Mouse (Mus musculus) 416B (cell line): ENCODE data around the gene Shld2.
A peak's percentile ranks its signal among the peaks of the same experiment; 100 is the strongest.
"Not testable (repeated sequence)": the region's sequence is repeated elsewhere in the genome, so short reads cannot be mapped to it uniquely, and the experiment has no call there.

ENCODE experiments used
- DNase-seq: peaks from one replicate; pipeline ENCODE4 v3.0.0; 2011; ENCODE audit warnings: low read depth

Gene Shld2

DNA sequence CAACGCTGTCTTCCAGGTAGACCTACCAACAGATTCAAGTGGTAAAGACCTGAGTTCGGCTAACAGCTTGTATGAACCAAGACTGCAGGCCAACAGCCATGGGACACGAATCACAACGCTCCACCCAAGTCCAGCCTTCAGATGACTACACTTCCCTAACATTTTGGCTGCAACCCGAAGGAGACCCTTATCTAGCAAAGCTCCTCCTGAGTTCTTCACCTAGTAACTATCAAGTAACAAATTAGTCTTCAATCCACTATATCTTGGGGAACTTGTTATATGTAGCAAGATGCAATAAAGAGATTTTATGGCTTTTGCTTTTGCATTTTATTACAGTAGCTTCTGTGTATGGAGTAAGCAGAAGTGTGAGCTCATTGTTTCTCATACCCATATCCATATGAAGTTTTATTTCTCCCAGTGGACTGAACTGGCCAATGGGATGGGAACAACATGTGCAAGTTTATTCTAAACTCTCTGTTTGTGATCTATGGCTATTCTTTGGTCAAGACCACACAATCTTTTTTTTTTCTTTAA, 28.5 kb downstream of the Shld2 start:
- no peak for DNase-seq

DNA sequence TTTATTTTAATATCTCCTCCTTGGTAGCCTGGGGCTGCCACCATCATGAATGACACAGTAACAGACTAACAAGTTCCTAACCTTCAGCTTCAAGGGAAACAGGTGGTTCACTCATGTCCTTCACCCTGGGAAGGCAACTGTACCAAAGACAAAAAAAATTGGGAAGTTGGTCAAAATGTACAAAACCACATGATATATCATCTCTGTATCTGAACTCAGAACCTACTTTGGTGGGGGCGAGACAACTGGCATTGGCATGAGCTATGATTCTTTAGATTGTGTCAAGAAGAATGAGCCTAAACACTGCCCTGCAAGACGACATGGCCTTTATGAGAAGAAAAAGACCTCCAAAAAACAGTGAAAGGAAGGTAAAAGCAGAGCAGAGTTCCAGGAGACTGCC, 29.5 kb downstream of the Shld2 start:
- DNase-seq = peak; percentile 25

DNA sequence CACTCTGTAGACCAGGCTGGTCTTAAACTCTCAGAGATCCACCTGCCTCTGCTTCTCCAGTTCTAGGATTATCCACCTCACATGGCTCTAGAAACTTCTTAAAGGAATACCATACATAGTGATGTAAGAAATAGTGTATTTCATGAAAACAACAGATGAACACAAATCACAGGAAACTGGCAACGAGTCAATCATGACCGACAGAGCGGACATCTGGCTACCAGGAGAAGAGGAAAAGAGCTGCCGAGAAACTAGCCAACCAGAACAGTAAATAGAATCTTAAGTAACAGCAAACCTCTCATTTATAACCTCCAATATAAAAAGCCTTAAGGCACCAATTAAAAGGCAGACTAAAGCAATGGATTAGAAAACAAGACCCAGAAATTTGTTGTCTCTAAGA, 30.6 kb downstream of the Shld2 start:
- no peak for DNase-seq

DNA sequence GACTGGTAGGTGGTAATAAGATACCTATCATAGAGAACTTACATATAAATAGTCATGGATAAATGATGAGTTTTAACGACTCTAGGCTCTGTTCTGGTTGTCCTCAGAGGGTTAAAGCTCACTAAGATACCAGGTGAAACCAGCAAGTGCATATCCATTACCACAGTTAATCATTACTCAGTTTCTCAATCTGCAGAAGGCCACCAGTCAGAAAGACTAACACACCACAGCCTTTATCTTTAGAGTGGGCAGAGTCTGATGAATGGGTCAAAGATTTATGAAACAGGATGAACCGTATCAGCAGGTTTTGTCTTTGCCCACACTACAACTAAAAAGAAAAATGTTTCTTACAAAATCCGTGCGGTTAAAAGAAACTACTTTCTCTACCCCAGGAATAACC, 35.1 kb downstream of the Shld2 start:
- no peak for DNase-seq

DNA sequence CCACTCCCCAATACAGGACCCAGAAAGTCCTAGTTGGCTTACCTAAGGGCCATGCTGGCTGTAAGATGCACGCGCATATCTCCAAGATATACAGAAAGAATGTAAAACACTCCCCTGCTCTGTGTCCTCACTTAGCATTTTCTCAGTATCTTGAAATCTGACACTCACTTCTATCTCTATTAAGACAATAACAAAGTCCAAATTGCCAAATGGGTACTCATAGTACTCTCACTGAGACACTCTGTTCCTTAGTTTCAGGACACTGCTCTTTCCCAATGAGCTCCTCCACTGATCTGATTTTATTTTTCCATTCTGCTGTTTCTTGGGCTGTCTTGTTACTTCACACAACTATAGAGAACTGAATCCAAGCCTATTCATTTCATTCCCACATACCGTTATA, 36.2 kb downstream of the Shld2 start:
- DNase-seq = no peak

DNA sequence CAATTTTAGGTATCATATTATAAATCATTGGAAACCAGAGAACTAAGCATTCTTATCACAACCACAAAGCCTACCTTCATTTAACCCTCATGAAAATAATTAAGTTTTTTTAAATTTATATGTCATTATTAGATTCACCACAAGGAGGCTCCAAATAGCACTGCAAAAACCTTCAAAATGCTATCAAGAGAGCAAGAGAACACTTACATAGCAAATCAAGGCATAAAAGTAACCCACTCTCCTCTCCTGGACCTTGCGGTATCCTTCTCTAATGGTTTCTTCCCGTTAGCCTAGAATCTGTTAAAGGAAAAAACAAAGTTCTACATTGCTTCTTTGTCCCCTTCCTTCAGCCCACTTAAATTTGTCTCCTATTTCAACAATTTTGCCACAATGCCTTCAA, 37.0 kb downstream of the Shld2 start:
- peak; percentile 72 for DNase-seq

DNA sequence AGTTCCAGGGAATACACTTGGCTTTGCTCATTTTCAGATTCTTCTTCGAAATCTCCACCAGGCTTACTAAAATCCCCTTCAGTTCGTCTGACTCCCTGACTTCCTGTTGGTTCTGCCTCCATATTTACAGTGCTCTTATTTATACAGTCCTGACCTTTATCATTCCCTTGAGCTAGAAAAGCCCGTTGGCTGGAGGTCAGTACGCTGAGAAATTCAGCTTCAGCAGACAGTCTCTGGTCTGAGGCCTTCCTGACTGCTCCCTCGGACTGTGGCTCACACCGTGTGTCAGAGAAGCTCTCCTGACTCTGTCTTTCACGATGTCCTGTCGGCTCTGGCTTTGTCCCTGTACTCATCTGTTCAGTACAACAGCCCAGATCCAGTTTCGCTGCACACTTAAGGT, 42.2 kb downstream of the Shld2 start:
- no peak for DNase-seq

DNA sequence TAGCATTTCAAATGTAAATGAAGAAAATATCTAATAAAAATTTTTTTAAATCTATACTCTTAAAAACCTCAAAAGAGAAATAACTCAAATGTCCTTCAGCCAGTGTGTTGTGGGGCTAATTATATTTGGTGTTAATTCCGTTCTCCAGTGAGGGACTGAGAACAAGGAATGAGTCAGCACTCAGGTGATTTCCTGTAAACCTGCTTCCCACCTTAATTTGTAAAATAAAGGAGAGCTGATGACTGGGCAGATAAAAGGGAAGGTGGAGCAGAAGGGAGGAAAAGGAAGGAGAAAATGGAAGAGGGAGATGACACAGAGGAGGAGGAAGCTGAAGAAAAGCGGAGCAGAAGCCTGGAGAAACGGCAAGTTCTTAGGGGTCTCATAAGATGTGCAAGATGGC, 51.8 kb downstream of the Shld2 start:
- not testable (repeated sequence) for DNase-seq

DNA sequence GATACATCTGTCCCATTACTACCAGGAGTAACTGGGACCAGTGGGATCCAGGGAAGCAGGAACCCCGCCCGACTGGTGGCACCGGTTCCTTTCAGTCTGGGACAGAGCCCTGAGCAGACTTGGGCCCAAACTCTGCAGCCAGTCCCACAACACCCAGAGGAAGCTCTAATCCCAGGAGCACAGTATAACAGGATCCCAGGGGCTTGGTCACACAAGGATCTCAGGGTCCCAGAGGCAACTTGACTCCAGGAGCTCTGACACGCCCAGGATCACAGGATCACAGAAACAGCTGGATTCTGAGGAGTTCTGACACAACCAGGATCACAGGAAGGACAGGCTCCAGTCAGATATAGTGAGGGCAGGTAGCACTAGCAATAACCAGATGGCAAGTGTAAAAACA, 57.0 kb downstream of the Shld2 start:
- no peak for DNase-seq

DNA sequence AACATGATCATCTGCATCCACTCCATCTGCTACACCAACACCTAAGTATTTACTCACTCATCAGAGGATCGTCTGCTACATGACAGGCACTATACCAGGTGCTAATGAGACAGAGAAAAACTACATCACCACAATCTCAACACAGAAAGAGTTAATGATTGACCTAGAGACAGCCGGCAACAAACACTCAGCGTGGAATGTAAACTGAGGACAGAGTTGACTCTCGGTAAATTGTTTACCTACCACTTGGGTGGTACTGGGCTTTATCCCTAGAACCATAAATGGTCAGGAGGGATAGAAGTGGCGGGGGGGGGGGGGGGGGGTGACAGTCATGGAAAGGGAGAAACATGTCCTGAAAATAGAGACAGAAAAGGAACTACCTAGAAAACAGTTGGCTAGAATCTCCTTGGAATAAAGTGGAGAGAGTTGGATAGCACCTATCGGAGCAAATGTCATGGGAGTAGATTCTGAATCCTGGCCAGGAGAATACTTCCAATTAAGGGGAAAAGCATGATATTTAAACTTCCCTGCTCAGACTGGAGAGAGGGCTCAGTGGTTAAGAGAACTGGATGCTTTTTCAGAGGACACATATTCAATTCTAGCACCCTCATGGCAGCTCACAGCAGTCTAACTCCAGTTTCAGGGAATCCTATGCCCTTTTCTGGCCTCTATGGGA, 57.7 kb downstream of the Shld2 start:
- no peak for DNase-seq

DNA sequence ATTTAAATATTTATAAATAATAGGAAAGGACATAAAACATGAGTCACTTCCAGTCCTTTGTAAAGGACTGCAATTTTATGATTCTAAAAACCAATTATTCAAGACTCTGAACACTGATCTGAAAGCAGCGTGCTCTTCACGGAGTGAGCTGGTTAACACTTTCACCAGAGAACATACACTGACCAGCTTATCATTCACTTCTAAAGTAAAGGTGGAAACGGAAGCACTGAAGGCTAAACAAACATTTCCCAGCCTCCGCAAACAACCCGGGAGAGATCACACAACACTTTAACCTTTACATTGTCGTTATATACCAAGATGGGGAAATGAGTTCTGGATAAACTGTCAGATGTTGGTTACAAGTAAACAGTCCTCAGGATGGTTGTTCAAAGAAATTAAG, 69.6 kb downstream of the Shld2 start:
- no peak for DNase-seq

DNA sequence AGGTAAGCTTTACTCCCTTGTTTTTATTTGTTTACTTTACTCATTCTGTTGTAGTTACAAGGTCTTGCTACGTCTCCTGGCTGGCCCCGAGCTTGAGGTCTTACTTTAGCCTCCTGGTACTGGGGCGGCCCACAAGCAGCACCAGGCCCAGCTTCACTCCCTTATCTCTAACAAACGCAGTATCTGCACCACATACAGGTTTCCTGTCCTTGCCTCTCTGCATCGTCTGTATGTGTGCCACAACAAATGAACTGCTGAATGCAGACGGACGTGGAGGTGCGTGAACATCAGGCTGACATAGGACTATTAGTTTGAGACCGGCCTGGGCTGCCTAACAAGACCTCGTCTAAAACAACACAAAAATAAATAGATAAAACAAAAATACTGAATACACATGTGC, 70.0 kb downstream of the Shld2 start:
- DNase-seq = peak; percentile 55

DNA sequence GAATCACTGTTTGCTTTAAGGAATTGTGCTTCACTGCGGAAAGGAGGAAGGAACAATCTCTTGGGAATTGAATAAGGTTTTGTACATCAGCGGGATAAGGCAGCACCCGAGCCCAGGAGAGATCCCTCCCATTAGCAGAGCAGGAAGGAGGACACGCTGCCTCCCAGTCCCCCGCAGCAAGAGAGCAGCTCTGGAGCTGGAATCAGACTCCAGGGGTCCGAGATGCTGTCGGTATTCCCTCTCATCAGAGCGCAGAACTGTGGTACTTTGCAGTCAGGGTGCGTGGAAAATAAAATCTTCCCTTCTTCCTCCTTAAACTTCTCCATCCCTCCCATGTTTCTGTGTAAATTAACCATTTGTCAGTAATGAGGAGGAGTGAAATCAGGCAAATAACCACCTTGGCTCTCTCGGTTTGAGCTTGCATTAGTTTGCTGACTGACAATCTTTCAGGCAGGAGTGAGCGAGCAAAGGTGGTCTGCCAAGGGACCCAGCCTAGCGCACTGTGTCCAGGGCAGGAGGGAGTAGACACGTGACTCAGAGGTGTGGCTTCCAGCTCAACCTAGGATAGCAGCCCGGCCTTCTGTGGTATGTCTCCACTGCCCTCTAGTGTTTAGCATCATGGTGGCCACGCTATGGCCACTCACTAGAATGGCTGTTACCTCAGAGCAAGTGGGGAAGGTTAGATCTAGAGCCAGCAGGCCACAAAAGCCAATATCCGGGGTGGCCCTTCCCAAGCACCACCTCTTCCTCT, 75.5 kb downstream of the Shld2 start:
- peak; percentile 77 for DNase-seq

DNA sequence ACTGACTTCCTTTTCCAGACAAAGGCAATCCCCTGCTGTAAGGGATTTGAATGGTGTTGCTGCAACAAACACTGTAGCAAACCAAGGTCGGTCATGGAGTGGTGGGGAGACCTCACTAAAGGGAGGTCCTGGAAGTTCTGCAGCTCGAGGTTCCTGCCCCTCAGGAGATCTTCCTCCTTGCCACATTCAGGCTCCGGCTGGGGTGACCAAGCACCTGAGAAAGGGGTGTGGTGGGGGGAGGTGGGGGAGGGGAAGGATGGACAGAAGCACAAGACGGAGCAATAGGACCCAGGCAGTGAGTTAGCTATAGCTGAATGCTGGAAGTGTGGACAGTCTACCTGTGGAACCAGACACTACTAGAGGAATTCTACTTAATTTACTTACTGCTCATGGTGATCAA, 76.4 kb downstream of the Shld2 start:
- no peak for DNase-seq

DNA sequence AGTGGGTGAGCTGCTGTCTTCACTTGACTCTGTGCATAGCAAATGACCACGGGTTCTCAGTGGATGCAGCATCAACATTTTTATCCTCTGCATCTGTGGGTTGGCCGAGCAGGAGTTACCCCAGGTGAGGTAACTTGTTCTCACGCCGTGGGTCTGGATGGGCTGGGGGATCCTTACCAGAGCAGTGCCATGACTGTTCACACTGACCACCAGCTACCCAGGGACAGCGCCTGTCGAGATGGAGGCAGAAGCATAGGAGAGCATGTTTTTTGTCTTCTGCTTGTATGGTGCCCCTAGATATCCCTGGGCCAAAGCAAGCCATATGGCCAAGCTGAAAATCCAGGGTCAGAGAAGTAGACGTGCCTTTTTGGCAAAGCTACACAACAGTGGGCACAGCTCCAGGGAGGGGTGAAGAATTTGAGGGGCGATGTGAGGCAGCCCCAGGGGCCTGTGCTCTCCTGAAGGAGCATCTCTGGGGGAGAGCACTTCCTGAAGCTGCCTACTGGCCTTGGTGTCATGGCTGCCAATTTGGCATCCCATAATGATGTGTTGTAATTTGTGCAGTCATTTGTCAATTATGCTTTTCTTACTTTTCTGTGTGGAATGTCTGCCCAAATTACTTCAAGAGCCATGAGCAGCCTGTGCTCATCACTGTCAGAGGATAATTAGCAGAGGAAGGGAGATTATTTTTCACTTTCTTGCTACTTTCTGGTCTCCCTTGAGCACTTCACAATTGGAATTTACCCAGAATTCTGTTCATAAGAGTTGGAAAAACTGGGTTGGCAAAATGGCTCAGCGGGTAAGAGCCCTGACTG, 77.2 kb downstream of the Shld2 start:
- DNase-seq = no peak

DNA sequence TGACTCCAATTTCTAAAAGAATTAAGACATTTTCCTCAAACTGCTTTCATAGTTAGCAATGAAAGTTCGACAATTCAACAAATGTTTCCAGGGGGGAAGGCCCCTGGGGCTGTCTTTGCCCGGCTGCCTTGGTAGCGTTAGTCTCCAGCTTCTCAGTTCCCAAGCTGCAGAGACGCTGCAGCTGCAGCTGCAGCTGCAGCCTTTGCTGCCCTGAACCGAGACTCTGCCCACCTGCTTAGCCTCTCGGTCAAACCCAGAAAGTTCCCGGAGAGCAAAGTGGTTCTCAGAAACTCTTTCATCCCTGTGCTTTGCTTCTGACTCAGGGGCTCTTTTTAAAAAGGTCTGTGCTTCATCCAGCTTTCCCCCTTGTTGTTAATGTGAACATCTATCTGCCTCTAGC, 78.0 kb downstream of the Shld2 start:
- DNase-seq = no peak

DNA sequence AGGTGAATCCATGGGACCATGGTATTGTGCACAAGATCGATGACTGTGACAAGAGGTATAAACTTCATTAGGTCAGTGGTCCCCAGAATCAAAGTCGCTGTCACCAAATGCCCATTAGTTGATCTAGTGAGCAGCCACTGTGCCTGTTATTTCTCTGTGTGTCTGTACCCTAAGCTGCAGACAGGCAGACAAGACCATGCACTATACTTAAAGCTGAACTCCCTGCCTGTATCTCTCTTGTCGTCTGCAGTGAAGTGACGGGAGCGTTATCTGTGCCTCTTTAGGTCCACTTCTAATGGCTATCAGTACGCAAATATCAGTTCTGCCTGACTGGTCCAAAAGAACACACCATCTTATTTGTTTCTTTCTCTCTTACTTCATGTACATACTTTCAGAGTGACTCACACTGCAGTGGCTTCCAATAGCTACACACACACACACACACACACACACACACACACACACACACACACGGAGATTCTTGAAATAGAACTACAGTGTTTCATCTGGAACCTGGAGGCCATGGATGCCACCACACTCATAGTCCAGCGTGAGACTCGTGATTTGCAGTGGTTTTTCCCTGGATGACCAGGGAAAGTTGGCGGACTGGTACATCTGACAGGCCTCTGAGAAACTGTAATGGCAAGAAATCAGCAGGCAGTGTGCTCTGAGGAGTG, 81.3 kb downstream of the Shld2 start:
- no peak for DNase-seq

DNA sequence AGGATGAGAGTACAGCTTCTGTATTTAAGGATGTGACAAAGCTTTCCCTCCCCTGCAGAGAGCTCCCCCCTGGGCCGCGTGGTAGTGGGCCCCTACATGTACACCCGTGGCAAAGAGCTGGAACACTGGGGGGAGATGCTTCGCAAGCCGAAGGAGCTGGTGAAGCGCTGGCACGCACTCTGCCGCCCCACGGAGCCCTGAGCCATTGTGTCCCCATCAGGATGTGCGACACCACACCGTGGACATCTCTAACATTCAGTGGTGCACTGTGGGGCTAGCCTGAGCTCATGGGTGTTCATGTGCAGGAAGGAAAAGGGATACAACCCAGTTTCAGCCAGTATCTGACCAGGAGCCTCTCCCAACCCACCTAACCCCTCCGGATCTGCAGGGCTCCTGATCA, 82.3 kb downstream of the Shld2 start:
- DNase-seq = no peak

DNA sequence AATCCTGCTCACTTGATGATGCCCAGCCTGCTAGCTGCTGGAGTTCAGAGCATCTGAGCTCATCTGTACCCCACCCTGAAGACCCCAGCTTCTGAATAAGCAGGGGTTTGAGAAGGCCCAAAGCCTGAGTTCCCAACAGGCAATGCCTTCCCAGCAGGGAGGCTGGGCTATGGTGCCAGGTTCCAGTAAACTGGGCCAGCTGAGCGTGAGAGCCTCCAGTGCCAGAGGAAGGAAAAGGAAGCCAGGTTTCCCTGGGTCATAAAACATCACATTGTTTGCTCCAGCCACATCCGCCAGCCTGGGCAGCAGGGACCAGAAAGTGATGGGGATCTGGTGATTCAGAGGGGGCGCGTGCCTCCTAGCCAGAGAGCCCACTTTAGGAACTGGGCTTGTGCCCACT, 83.7 kb downstream of the Shld2 start:
- no peak for DNase-seq

DNA sequence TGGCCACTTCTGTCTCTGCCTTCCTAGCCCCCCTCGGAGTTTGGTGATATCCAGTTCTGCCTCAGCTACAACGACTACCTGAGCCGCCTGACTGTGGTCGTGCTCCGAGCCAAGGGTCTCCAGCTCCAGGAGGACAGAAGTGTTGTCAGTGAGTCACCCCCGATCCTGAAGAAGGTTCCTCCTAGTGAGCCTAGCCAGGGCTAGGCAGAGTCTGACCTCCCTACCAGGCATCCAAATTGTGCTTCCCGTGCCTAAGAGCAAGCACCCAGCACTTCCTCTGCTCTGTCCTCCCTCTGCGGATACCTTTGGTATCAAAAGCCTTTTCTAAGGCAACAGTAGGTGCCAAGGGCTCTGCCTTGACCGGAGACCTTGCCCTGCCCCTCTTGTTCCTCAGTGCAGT, 84.3 kb downstream of the Shld2 start:
- DNase-seq = no peak

DNA sequence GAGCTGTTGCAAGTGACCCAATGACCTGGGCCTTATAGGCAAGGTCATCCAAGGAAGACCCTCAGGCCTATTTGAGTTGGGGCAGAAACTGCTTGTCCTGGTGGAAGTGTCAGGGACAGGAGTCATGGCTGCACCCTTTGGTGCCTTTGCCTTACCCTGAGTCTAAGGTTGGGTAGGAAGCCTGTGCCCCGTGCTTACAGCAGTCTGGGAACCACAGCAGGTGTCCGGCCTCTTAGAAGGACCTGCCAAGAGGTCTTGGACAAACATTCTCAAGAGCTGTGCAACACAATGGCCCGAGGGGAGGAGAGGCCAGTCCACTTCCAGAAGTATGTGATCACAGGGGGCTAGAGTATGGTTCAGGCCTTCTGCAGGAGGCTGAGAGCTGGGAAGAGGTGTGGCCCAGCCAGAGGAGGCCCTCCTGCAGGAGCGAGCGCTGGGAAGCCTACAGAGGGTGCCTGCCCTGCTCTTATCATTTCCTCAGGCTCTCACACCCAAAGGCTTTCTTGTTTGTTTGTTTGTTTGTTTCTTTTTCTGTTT, 86.9 kb downstream of the Shld2 start:
- DNase-seq = no peak
